Mouse (Mus musculus): ENCODE measurements around the gene Lrrc8e.

Gene Lrrc8e

DNA sequence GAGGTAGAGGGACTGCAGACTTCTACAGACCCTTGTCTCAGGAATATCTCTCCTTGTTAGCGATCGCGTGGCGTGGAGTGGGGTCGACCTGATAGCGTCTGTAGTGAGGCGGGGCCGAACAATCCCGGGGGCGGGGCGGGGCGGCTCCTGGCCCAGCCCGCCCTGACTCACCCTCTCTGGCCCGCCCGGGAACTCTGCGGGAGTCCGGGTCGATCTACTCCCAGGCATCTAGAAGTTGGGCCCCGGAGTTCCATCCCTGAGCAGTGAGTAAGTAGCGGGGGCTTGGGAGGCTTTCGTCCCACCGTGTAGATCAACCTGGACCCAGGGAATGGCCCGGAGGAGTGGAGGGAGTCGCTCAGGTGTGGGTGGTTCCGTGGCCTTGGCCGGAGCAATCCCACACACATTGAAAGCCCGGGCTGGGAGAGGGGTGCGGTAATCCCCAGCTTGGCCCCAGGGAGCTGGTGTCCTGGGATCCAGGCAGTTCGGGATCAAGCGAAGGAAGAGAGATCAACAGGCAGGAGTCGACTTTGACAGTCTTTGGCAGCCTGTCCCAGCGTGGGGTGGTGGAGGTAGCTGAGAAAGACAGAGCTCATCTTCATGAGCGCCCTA lies at the start of gene Lrrc8e:
Gene Lrrc8e (plus strand): TSS at position 89 of the 609 bp plus-strand sequence.
- ATAC-seq (ENCODE audit: insufficient number of reproducible peaks, low FRiP score, low TSS enrichment), result no peak; the same call in 1 of the 2 replicates

DNA sequence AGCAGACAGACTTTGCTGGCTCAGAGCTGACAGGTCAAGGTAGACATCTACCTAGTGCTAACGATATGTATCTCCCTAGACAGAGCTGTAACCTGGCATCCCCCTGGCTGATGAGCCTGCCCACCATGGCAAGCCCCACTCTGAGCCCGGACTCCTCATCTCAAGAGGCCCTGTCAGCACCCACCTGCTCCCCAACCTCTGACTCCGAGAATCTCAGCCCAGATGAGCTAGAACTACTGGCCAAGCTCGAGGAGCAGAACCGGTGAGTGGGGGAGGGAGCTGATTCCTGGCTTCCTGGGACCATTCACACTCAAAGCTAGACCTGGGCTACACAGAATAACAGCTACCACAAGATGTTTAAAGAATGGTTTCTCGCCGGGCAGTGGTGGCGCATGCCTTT lies 43.2 kb upstream of the Lrrc8e start:
- no peak for ATAC-seq (ENCODE audit: insufficient number of reproducible peaks, low FRiP score, low TSS enrichment)

DNA sequence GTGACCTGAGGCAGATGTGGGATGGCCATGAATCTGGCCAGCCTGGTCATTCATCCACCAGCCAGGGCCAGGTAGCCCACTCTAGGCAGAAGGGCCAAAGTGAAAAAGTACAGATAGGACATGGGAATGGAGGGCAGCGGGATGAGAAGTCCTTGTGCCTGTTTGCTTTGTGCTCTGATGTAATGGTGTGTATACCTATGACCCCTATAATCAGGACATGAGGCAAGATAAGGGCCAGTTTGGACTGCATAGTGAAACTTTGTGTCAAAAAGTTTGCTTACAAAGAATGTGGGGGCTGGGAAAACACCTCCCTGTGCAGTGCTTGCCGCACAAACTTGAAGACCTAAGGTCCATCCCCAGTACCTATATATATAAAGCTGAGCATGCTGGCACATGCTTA lies 40.5 kb upstream of the Lrrc8e start:
- ATAC-seq (ENCODE audit: insufficient number of reproducible peaks, low FRiP score, low TSS enrichment), result no peak

DNA sequence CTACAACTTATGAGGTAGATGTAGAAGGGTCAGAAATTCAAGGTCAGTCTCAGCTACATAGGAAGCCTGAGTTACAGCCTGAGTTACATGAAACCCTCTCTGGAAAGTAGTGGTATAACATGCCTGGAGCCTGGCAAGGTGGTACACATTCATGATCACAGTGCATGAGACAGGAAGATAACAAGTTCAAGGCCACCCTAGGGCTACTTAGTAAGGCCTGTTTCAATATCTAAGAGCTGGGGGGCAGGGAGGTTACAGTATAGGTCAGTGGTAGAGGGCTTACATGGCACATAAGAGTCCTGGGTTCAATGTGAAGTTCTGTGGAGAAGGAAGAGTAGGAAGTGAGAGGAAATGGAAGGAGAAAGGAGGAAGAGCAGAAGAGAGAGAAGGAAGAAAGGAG lies 38.0 kb upstream of the Lrrc8e start:
- ATAC-seq (ENCODE audit: insufficient number of reproducible peaks, low FRiP score, low TSS enrichment), result no peak

DNA sequence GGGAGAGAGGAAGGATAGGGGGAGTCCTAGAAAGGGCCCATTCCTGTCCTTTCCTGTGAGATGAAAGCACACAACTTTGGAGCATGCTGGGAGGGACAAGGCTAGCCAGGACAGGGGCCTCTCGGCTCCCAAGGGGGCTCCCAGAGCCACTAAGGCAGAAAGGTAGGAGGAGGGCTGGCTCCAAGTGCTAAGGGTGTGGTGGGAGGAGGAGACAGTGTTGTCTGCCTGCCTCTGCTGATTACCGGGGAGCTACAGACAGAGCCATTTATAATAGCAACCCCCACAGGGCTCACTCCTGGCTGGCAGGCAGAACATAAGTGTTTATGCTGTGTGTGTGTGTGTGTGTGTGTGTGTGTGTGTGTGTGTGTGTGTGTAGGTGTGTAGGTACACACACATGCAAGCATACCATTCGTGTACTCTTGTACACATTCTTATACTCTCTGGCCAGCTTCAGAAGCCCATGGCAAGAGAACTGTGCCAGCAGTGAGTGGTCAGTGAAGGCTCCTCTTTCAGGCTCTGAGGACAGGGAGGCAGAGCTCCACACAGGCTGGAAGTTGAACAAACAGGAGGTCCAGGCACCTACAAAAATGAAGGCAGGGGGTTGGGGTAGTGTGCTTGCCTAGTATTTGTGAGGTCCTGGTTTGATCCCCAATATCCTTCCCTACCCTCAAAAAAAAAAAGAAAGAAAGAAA lies 37.5 kb upstream of the Lrrc8e start:
- no peak for ATAC-seq (ENCODE audit: insufficient number of reproducible peaks, low FRiP score, low TSS enrichment)

DNA sequence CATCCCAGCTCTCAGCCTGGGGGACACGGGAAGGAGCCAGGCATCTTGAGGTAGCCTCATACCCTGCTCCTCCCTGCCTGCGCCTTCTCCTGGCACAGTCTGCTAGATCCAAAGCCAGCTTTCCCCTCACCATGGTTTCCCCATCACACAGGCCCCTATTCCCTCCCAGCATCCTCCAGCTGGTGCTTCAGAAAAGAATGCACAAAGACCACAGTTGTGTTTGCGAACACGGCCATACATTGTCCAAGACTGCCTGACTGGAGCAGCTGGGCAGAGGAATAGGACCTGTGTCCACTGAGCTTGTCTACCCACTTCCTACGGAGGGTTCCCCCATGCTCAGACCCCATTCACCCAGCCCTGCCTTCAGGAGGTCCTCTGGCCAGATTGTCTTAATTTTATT lies 34.3 kb upstream of the Lrrc8e start:
- peak; percentile 15; the same call in 1 of the 2 replicates for ATAC-seq (ENCODE audit: insufficient number of reproducible peaks, low FRiP score, low TSS enrichment)

DNA sequence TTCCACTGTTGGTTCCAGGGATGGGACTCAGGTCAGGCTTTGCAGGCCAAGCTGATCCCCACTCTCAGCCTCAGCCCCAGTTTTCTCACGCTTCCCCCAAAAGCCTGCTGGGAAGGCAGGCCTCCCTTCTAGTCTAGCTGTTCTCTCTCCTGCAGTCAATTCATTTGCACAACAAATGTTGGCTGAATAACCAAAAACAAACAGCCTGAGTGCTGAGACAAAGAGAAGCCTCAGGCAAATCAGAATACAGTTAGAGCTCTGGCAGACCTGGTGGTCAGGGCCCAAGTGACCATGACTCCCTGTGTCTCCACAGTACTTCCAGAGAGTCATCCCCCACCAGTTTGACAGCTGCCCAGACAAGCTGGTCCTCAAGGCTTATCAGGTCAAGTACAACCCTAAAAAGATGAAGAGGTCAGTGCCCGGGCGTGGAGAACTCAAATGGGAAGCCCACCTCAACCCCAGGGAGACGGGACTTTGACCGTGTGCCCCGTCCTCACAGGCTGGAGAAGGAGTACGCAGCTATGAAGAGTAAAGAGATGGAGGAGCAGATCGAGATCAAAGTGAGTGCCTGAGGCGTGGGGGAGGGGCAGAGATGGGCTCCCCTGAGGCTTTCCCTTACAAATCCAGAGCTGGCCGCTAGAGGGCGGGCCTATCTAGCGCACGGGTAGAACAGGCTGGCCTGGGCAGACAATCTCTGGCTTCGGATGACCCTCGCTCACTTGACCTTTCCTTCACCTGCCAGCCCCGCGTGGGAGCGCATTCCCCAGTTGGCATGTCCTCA lies 33.6 kb upstream of the Lrrc8e start:
- ATAC-seq (ENCODE audit: insufficient number of reproducible peaks, low FRiP score, low TSS enrichment), result peak; percentile 81

DNA sequence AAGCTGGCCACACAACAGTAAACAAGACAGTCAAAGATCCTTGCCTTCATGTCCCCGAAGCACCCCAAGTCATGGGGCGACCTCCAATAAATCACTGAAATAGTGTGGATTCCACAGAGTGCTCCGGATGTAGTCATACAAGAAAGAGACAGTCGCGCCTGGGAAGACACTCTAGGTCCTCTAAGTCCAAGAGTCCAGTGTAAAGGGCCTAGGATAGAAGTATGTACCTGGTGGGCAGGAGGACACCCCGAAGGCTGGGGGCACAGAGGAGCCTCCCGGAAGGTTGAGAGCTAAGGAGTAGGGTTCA lies 33.1 kb upstream of the Lrrc8e start:
- no peak for ATAC-seq (ENCODE audit: insufficient number of reproducible peaks, low FRiP score, low TSS enrichment)

DNA sequence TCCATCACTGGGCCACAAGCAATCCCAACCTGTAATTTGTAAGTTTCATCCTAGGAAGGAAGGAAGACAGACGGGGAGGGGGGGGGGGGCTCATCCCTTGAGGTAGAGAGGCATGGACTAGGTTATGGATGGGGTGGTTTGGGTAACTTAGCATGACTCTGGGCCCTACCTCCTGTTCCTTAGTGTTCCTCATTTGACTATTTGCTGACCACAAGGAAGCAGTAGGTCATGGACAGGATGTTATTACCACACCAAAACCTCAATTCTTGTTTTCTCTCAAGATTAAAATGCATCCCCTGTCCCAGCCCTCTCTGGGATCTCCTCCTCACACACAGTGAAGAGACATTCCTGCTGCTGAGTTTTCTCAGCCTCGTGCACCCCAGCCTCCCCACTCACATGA lies 25.3 kb upstream of the Lrrc8e start:
- ATAC-seq (ENCODE audit: insufficient number of reproducible peaks, low FRiP score, low TSS enrichment), result no peak

DNA sequence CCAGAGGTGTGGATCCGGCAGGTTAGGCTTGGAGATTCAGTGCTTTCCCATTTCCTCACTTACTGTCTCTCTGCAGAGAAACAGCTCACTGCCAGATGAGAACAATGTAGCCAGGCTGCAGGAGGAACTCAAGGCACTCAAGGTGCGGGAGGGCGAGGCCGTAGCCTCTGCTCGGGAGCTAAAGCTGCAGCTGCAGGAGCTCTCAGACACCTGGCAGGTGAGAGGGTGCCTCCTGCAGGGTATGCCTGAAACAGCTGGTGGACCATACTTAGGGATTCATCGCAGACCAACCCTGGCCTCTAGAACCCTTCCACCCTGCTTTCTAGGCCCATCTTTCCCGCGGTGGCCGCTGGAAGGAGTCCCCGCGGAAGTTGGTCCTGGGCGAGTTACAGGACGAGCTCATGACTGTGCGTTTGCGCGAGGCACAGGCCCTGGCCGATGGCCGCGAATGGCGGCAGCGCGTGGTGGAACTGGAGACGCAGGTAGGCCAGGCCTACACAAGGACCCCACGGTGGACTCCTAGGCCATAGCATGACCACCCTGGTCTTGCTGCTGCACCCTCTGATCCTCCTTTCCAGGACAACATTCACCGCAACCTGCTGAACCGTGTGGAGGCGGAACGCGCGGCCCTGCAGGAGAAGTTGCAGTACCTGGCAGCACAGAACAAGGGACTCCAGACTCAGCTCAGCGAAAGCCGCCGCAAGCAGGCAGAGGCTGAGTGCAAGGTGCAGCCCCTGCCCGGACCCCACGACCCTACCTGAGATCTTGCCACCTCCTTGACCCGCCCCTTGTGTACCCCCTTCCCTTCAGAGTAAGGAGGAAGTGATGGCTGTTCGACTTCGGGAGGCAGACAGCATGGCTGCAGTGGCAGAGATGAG lies 21.1 kb upstream of the Lrrc8e start:
- ATAC-seq (ENCODE audit: insufficient number of reproducible peaks, low FRiP score, low TSS enrichment), result no peak

DNA sequence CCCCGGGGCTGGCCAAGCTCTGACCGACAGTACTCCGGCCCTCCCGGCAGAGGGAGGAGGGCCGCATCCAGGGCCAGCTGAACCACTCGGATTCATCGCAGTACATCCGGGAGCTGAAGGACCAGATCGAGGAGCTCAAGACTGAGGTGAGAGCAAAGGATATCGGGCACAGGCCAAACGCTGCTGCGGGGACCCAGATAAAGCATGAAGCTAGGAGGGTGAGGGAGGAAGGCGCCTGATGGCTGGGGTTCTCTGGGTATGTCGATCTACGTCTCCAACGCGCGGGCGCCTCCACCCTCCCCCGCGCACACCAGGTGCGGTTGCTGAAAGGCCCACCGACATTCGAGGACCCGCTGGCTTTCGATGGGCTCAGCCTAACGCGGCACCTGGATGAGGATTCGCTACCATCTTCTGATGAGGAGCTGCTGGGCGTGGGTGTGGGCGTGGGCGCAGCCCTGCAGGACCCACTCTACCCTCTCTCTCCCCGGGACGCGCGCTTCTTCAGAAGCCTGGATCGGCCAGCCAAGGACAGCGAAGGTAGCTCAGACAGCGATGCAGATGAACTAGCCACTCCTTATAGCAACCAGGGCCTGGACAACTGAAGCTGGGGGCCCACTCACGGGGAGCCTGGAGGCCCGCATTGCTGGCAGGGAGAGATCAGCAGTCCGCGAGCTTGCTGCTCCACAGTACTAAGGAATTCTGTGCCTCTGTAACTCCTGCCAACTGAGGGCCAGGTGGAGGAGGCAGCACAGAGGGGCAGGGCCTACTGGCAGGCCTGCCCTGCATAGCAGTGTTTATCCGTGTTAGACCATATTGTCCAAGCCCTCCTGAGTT lies 20.2 kb upstream of the Lrrc8e start:
- ATAC-seq (ENCODE audit: insufficient number of reproducible peaks, low FRiP score, low TSS enrichment), result peak; percentile 70

DNA sequence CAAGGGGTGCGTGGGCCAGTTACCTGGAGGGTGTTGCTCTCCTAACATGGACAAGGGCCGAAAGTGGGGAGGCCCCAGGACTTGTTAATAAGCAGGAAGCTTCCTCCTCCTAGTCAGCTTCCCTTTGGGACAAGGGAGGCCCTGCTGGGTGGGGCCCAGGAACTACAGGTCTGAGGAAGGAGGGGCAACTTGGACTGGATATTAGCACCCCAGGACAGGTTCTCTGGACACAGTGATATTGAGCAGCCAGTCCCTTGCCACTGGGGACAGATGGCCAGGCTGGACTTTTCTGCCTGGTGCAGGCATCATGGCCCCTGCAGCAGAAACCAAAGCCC lies 19.6 kb upstream of the Lrrc8e start:
- ATAC-seq (ENCODE audit: insufficient number of reproducible peaks, low FRiP score, low TSS enrichment), result peak; percentile 6; the same call in 1 of the 2 replicates

DNA sequence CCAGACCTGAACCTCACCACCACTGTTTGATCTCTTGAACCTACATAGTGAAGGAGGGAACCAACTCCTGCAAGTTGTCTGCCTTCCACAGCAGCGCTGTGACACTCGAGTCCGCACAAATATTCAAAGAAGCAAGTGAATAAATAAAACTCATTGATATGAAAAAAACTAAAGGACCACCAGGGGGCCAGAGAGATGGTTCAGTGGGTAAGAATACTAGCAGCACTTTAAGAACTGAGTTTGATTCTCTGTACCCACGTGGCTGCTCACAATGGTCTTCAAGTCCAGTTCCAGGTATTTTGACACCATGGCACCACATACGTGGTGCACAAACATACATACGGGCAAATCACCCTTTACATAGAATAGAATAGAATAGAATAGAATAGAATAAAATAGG lies 15.5 kb upstream of the Lrrc8e start:
- ATAC-seq (ENCODE audit: insufficient number of reproducible peaks, low FRiP score, low TSS enrichment), result no peak

DNA sequence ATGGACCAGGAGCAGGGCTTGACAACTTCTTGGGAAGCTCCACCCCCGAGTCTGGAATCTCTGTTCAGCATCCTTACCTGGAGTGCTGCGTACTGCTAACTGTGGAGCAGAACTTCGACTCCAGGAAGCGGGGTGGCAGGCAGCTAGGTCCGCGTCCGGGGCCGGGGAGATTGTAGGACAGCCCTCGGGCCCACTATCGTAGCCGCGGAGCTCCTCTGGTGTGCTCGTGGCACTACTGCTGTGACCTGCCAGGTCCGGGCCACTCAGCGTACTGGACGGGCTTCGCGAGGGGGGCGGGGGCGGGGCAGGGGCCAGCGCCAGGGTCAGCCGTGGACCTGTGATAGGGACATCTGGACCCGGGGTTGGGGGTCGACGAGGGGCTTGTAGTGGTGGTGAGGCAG lies 13.8 kb upstream of the Lrrc8e start:
- no peak for ATAC-seq (ENCODE audit: insufficient number of reproducible peaks, low FRiP score, low TSS enrichment)

DNA sequence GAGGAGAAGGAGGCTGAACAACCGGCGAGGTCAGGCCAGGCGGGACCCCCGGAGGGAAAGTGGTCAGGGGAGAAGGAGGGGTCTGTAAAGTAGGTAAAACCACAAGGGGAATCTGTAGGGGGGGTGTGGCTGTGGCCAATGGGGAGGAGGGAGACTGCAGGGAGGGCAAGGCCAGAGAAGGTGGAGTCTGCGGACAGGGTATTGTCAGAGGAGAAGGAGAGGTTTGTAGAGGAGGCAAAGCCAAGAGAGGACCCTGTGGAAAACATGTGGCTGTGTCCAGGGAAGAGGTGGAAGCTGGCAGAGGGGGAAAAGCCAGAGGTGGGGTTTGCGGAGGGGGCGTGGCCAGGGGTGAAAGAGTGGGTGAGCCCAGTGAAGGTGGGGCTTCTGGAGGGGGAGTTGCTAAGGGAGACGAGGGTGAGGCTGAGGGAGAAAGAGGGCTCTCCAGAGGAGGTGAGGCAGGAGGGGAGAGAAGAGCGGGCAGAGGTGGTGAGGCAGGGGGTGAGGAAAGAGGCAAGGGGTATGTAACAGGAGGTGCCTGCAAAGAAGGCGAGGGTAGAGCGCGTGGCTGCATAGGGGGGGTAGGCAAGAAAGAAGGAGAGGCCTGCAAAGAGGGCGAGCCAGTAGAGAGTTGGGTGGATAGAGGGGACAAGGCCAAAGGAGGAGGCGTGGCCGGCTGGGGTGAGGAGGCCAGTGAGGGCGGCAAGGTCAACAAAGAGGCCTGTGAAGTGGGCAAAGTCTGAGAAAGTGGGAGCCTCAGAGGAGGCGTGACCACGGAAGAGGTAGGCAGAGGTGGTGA lies 13.2 kb upstream of the Lrrc8e start:
- ATAC-seq (ENCODE audit: insufficient number of reproducible peaks, low FRiP score, low TSS enrichment), result no peak

DNA sequence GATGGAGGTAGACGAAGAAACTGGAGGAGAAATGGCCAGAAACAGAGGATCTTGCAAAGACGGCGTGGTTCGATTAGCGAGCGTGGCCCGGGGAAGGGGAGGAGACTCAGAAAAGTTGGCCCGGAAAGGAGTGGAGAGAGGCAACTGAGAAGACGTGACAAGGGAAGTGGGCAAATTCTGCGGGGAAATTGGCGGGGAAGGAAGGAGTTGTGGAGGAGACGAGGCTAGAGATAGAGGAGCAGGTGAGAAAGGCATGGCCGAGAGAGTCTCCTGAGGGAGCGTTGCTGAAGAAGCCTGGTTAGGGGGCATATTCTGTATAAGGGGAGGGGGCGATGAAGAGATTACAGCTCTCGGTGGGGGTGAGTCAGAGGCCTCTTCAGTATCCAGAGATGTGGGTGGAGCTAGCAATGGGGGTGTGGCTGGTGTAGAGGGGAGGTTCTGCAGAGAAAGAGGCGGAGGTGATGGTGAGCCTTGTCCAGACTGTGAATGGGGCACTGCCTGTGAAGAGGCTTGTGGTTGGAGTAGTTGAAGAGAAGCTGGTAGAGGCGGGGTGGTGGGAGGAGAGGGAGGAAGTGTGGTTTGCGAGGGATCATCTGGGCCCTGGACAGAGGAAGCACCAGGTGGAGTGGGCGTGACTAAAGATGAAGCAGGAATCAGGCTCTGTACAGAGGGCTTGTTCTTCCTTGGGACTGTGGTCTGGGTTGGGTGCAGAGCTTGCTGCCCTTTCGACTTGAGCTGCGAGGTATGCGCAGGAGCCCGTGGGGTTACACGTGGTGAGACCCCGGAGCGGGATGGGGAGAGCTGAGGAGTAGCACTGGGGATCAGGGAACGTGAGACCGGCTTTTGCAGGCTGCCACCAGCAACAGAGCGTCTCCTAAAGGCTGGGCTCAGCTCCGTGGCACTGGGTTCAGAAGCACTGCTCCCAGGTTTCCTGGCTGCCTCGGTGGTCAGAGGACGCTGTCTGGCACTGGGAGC lies 12.3 kb upstream of the Lrrc8e start:
- ATAC-seq (ENCODE audit: insufficient number of reproducible peaks, low FRiP score, low TSS enrichment), result no peak

DNA sequence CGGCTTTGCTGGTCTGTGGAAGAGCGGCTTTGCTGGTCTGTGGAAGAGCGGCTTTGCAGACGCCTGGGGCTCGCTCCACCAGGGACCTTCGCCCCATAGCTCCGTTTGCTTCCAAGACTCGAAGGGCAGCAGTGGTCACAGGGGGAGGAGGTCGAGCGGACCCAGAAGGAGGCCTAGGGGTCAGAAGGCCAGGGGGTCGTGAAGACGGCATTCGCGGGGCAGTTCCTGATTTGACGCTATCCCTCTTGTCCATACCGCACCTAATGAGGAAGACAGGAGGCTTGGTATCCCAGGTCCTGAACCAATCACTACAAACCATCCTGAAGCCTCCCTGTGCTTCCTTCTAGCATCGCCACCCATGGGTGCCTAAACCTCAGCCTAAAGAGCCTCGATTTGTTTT lies 10.3 kb upstream of the Lrrc8e start:
- 0 out of 2 replicates have a peak, but pooled peaks have one; percentile 10 for ATAC-seq (ENCODE audit: insufficient number of reproducible peaks, low FRiP score, low TSS enrichment)

Measured in cerebellum, adult (tissue).